Mouse (Mus musculus) CH12F3 (cell line): ENCODE results near the gene Ppp6r3.

ENCODE experiments used
- in situ Hi-C: fragments of 300-500 bp; cut with MboI; formaldehyde crosslinking; loops from 2 replicates; pipeline ENCODE4 v1.14.3; 2020; ENCODE audit warnings: low sequenced_read_pairs

The Ppp6r3 gene

DNA sequence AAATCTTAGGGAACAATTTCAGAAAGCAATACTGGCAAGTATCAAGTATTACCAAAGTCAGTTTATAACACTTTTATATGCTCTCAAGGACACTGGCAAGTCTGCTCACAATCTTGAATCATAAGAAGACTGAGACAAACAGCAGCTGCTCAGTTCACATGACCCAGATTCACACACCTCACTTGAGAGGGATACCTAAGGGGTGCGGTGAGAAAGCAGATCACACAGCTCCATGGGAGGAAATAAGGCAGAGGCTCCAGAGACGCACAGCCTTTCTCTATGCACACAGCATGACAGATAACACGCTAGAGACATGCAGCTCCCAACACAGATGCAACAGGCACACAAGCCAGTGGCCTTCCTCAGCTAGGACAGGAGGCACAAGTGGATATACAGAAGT lies 45.8 kb downstream of the Ppp6r3 start:
- in situ Hi-C loops: no loop called here

DNA sequence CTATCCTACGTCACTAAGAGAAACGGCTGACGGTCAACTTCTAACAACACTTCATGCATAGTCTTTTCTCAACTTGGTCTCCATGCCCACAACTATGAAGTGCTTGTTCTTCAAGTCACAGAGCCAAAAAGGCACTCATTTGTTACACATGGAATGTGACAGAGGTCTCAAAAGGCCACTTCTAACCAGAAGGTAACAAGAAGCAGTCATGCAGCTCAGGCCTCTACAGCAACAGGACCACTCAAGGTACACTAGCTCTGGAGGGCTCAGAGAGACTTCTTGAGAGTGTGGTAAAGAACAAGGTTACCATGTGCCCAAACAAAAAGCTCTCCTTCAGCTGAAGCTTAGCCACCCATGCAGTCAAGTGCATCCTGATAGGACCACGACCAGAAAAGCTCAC lies 46.9 kb downstream of the Ppp6r3 start:
- in situ Hi-C loops: no loop called here

DNA sequence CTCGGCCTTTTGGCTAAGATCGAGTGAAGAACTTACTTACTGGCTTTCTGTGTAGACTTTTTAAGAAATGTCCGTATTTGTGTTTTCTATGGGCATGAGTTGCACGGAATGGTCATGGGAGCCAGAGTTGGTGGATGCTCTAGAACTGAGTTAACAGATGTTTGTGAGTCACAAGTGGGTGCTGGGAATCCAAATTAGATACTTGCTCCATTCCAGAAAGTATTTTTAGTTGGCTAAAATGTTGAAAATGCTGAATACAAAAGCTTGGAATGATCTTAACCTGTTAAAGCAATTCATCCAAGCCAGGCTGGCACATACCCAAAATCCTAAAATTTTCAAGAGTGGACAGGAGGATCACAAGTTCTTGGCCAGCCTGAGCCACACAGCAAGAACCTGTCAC lies 48.0 kb downstream of the Ppp6r3 start:
- in situ Hi-C loops: no loop called here

DNA sequence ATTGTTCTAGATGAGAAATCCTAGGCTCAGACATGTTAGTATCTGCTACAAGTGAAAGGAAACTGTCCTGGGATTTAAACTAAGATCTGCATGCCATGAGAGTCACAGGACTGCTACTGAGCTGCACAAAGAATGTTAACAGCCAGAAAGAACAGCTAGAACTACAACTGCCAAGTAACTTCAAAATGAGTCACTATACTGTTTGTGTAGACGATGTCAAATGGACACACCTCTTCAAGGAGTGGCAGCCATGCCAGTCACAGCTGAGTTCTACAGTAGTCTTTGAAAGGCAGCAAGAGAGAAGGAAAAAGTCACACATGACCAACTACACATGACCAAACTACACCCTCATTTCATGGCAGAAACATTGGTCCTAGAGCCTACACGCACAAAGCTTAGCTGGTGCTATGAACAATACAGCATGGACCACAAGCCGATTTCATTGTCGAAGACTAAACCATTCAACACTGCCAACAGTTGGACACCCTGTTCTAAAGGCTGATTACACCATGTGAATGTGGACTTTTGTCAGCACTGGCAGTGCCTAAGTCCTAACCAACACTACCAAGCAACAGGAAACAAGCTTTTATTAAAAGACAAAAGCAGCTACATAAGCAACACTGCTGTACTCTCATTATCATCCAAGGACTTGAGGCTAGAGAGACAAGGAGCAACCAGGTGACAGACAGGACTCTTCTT lies 55.9 kb downstream of the Ppp6r3 start:
- in situ Hi-C loops: no loop called here

DNA sequence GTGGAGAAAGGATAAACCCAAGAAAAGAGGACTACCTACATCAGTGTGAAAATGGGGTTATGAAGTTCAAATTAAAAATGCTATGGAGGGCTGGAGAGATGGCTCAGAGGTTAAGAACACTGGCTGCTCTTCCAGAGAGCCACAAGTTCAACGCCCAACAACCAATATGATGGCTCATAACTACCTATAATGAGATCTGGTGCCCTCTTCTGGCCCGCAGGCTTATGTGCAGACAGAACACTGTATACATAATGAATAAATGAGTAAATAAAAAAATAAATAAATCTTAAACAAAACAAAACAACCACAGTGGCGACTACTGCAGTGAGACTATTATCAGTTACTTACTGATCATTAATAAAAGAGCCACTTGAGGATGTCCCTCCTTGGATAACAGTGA lies 78.3 kb downstream of the Ppp6r3 start:
- in situ Hi-C loops: no loop called here

DNA sequence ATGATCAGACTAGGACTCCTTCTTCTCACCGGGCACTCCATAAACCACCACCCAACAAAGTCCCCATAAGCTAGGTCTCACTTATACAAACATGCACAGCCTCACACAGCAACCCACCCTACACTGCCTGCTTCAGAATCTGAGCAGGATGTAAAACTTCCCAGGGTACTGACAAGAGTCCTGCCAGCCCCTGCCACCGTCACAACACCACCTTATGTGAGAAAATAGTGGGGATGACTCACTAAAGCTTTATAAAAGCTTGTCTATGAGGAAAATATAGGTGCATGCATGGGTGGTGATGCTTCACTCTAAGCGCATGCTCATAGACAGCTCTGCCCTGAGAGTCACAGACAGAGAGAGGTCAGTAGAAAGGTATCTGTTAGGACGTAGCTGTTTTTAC lies 85.7 kb downstream of the Ppp6r3 start:
- in situ Hi-C loops: no loop called here

DNA sequence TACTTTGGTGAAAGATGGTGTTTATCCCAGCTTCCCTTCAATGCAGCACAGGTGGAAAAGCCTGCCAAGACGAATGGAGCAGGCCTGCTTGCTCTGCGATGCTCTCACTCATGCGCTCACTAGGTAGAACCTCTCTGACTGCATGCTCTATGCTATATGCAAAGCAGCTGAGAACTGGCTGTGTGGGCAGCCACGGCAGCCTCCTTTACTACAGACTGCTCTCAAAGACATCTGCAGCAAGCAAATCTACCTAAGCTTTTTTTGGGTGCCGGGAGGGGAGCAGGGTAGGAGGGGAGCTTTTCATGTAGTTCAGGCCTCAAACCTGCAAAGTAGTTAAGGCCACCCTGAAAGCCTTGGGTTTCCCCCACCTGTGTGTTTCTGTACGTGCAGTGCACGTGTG lies 92.7 kb downstream of the Ppp6r3 start:
- in situ Hi-C loops: no loop called here

DNA sequence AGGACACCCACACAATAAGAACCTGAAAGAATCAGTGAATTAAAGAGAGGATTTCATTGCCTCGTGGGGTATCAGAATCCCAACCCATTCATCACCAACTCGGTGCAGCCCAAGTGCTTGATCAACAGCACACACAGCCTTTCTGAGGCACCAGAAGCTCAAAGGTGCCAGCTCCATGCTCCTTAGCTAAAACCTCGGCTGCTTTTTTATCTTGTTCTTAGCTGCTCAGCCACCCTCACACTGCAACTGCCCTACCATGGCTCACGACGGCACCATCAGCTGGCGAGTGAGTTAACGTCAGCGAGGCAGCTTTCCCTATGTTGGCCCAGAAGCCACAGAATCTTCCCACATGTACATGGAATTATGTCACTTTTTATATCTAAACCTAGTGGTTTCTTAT lies 95.4 kb downstream of the Ppp6r3 start:
- in situ Hi-C loops: no loop called here

DNA sequence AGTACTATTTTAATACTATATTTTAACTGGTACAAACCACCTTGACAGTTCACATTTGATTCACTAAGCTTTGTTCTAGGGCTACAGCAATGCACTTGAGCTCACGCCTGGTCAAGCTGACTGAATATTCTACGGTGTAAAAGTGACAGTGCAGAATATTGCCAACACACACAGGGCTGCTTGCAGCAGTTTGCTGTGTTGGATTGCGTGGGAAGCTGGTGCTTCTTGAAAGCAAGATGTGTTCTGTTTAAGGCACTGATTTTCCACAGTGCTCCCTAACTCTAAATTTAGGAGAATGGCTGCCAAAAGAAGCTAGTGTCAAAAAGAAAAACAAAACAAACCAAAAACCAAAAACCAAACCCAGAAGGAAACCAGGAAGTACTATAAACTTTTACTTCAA lies 98.6 kb downstream of the Ppp6r3 start:
- in situ Hi-C loops: no loop called here

DNA sequence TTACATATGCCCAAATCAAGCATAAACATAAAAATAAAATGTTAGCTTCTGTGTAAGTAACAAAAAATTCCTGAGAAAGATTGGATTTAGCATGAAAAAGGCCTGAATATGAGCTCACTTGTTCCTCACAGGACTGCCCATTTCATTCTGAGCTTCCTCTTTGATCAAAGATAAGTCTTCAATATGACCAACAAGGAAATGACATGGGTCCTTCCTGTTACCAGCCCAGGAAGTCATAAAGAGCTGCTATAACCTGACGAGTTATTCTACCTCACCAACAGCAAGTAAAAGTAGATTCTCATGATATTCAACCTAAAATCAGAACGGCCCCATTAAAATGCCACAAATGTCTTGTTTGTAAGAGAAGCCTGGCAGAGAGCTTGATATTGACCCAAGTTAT lies 104.3 kb downstream of the Ppp6r3 start:
- in situ Hi-C loops: no loop called here

DNA sequence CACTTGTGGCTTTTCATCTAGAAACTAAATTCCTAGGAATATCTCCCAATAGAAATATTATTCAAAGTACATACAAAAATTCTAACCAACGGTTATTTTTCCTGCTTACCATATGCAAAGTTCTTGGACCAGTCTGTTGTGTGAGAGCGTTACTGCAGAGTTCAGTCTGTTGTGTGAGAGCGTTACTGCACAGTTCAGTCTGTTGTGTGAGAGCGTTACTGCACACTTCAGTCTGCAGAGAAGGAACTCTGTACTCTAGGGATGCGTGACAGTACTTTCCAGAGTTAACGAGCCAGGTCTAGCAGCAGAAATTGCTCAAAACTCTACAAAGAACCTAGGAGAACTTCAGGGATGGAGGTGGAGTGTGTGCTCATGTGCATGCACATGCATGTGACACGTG lies 108.0 kb downstream of the Ppp6r3 start:
- in situ Hi-C loops: no loop called here

DNA sequence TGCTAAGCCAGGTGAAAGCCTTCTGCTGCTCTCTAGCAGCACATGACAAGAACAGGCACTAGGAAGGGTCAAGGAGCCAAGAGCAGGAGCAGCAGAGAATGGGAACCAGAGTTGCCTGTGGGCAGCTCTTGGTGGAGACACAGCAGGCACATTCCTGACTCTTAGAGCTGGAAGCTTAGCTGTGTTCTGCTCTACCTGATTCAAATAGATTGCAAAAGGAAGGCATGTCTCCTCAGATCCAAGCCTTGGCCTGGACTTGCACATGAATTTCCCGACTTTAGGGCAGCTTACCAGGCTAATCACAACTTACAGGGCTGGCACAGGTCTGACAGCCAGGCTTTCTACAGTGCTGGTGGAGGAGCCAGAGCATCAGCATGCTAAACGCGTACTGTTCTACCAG lies 115.6 kb downstream of the Ppp6r3 start:
- in situ Hi-C loops: no loop called here

DNA sequence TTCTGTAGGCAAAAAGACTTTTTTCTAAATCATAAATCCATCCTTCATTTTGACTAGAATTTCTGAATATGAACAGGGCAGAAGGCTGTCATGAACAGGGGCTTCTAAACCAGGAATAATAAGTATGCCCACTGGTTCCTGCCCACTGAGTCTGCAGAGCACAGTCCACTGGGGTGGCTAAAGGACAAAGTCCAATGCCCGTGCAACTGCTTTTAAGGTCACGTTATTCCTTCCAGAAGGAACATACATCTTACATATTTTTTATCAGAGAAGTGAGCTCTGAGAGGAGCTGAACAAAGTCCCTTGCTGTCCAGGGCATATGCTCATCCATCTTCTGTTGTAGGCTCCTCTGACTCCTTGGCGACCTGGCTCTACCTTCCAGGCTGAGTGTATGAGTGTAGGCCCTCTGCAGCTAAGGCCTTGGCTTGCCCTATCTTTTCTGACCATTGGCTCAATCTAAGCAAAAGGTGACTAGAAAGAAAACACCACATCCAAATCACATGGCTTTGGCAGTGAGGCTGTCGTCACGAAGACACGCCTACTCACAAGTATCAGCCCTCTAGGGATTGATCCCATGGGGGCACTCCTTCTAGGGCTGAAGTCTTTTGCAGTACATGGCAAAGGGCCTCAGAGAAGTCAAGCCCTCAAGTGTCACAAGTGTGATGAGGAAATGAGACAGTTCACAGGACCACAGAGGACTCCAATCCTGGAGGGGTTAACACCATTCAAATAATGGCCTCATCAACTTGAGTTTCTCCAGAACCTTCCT lies 117.0 kb downstream of the Ppp6r3 start:
- in situ Hi-C loops: no loop called here

DNA sequence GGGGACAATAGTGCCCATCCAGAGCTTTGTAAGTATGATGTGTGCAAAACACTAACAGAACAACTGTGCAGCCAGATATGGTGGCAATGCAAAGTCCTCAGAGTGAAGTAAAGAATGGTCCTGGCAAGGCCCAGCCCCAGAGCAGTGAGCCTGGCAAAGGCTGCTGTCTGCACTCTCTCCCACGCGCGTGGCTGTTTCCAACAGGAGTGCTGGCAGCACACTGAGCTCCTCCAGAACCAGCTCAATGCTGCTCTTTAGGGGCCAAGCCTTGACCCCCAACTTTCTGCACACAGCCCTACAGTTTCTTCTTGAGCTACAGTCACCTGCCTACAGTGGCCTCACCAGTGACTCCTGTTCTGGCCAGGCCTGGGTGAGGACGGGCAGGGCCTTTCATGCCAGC lies 117.8 kb downstream of the Ppp6r3 start:
- in situ Hi-C loops: no loop called here

DNA sequence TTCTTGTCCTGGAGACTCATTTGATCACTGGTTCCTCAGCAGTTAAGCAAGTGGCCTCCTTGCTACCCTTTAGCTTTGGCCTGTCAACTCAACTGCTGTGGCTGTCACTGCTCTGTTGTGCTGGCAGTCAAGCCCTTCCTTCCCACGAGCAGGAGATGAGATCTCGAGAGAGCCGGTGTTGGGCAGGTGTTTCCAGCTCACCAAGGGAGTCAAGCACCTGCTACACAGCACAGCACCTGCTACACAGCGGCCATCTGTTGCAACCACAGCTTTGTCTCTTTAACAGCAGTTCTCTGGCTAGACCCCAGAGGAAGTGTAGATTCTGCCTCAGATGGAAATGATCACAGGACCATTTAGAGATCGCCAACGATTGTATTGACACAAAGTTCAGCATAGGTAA lies 123.9 kb downstream of the Ppp6r3 start:
- in situ Hi-C loops: no loop called here

DNA sequence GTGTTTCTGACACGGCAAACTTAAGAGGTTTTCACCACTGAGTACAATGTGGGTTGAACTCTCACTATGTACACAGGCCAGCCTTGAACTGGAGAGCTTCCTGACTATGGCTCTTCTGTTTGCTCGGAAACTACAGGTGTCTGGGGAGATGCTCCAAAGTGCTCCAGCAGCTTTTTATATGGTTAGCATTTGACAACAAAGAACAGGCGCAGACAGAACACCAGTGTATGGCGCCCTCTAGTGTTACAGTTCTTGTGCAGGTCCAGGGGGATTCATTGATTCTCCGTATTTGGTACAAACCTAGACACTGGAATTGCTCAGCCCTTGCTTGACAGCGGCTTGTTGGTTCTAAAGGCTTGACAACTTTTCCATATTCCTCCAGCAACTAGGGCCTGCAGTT lies 124.4 kb downstream of the Ppp6r3 start:
- in situ Hi-C loops: no loop called here

DNA sequence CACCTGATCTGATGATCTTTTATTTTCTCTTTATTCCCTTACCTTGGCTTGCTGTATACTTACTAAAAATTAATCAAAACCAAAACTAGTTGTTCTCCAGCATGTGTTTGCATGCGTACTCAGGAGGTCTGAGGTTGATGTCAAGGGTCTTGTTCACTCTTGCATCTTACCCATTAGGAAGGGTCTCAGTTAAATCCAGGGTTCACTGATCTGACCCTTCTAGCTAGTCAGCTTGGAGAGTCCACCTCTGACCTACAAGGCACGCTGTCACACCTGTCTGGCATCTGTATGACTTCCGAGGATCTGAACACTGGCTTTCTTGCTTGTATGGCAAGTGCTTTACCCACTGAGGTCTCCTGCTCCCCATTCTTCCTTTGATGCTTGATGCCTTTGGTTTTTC lies 124.8 kb downstream of the Ppp6r3 start:
- in situ Hi-C loops: no loop called here

DNA sequence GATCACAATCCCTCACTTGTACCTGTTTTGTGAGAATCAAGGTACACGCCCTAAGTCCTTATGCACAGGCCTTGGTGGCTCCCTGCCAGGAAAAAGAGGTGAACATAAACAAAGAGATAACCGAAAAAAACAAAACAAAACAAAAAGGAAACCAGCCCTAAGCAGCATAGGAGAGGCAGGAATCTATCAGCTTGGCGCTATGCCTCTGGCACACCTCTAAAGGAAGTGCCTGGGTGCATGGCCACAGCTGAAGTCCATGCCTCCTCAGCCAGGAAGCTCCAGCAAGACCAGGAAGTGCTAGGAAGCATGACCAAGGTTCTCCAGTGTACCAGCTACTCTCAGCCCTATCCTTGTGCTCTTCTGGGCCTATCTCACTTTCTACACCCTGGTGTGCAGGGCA lies 126.3 kb downstream of the Ppp6r3 start:
- in situ Hi-C loops: loop anchor here (10.0 kb wide), 1 partner anchor 154 kb away; no protein-coding TSS in a partner anchor

DNA sequence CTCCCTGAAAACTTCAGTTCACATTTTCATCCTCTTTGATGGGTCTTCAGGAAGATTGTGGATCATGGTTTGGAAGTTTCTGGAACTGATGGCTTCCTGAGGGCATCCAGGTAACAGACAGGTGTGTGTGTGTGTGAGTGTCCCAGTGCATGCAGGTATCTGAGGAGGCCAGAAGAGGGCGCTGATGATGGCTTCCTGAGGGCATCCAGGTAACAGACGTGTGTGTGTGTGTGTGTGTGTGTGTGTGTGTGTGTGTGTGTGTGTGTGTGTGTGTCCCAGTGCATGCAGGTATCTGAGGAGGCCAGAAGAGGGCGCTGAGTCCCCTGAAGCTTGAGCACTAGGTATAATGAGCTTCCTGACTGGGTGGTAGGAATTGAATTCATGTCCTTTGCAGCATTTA lies 128.2 kb downstream of the Ppp6r3 start:
- in situ Hi-C loops: loop anchor here (10.0 kb wide), 1 partner anchor 153 kb away; no protein-coding TSS in a partner anchor

DNA sequence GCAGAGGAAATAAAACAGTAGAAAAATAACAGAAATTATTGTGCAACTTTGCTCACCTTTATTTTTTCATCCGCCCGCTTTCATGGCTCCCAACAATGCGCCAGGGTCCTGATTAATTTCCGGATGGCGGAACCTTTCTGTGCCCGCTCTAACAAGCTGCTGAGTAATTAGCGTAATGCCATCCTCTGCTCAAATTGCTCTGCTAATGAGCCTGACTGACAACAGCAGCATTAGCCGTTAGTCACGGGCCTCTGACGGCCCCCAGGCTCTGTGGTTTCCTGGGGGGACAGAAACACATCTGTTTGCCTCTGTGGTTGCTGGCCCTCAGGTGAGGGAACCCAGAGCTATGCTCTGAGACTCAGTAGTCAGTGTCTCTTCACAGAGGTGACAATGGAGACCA lies 134.5 kb downstream of the Ppp6r3 start:
- in situ Hi-C loops: loop anchor here (10.0 kb wide), 1 partner anchor 146 kb away; no protein-coding TSS in a partner anchor

DNA sequence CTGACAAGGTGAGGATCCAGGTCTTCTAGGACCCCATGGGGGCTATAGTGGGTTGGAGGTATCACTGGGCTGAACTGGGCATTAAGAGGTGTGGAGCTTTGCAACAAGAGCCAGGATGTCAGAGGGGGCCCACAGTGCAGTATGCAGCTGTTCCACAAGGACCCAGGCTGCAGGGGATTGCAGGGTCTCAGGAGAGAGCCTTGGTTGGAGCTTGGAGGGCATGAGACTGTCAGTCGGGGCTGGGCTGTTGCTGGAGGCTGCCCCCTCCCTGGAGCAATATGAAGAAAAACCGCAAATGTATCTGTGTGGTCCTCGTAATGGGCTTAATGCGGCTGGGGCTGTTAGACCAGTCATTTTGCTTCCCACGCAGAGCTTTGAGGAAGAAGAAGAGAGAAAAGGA lies 134.9 kb downstream of the Ppp6r3 start:
- in situ Hi-C loops: loop anchor here (10.0 kb wide), 1 partner anchor 146 kb away; no protein-coding TSS in a partner anchor

DNA sequence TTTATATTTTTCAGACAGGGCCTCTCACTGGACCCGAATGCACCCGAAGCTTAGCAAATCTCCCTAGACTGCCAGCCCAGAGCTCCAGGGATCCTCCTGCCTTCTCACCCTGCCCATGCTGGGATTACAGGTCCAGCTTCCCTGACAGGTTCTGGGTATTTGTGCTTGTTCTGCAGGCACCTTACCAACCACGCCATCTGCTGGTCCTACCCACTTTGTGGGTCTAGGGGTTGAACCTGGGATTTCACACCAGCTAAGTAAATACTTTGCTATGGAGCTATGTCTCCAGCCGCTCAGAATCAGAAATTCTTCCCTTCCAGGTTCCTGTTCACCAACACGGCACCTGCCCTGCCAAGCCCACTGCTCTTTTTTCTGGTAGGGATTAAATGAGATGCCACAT lies 137.6 kb downstream of the Ppp6r3 start:
- in situ Hi-C loops: no loop called here
